Mouse (Mus musculus): ENCODE measurements around the gene Syt12.

The Syt12 gene

GRCm38 (mm10) chr19:4477345-4478189, at the start of gene Syt12:
Gene Syt12 (minus strand): TSS chr19:4477447.
- DNase-seq (ENCODE audit: low read depth) = no peak

GRCm38 (mm10) chr19:4521426-4522050, 44.3 kb upstream of the Syt12 start:
- no peak for DNase-seq (ENCODE audit: low read depth)

- no peak for DNase-seq (ENCODE audit: low read depth)
These were observed 40.2 kb upstream of the Syt12 start for GRCm38 (mm10) chr19:4517483-4517882.

GRCm38 (mm10) chr19:4516288-4516687, 39.0 kb upstream of the Syt12 start:
- DNase-seq (ENCODE audit: low read depth) = no peak

- DNase-seq (ENCODE audit: low read depth) = no peak
These were observed 38.5 kb upstream of the Syt12 start for GRCm38 (mm10) chr19:4515746-4516145.

GRCm38 (mm10) chr19:4513236-4513858, 36.1 kb upstream of the Syt12 start:
- DNase-seq (ENCODE audit: low read depth) = no peak

GRCm38 (mm10) chr19:4511116-4511841, 34.0 kb upstream of the Syt12 start:
- no peak for DNase-seq (ENCODE audit: low read depth)

- peak; percentile 99 for DNase-seq (ENCODE audit: low read depth)
These were observed 33.0 kb upstream of the Syt12 start, which contains the start of gene Pcx for GRCm38 (mm10) chr19:4509986-4510963. Gene Pcx (plus strand): TSS chr19:4510472.

GRCm38 (mm10) chr19:4507746-4508145, 30.5 kb upstream of the Syt12 start:
- DNase-seq (ENCODE audit: low read depth) = no peak

- no peak for DNase-seq (ENCODE audit: low read depth)
These were observed 27.6 kb upstream of the Syt12 start for GRCm38 (mm10) chr19:4504830-4505229.

- no peak for DNase-seq (ENCODE audit: low read depth)
These were observed 25.5 kb upstream of the Syt12 start for GRCm38 (mm10) chr19:4502701-4503100.

GRCm38 (mm10) chr19:4498062-4498933, 21.1 kb upstream of the Syt12 start, which contains the start of gene 2010003K11Rik:
Gene 2010003K11Rik (minus strand): TSS chr19:4498583.
- no peak for DNase-seq (ENCODE audit: low read depth)

GRCm38 (mm10) chr19:4497263-4497973, 20.2 kb upstream of the Syt12 start:
- peak; percentile 70 for DNase-seq (ENCODE audit: low read depth)

GRCm38 (mm10) chr19:4496535-4497262, 19.5 kb upstream of the Syt12 start:
- no peak for DNase-seq (ENCODE audit: low read depth)

GRCm38 (mm10) chr19:4495814-4496213, 18.6 kb upstream of the Syt12 start:
- no peak for DNase-seq (ENCODE audit: low read depth)

- DNase-seq (ENCODE audit: low read depth) = no peak
These were observed 17.5 kb upstream of the Syt12 start for GRCm38 (mm10) chr19:4494707-4495106.

- no peak for DNase-seq (ENCODE audit: low read depth)
These were observed 15.5 kb upstream of the Syt12 start for GRCm38 (mm10) chr19:4492526-4493296.
